Mouse (Mus musculus): ENCODE data around the gene 9030025P20Rik.
"Not testable (repeated sequence)": the region's sequence is repeated elsewhere in the genome, so short reads cannot be mapped to it uniquely, and the experiment has no call there.

9030025P20Rik gene

GRCm38 (mm10) chr17:14992522-14993138 is 14.4 kb downstream of the 9030025P20Rik start:
- DNase-seq, result not testable (repeated sequence)

GRCm38 (mm10) chr17:14993139-14993832 is 15.0 kb downstream of the 9030025P20Rik start:
- DNase-seq, result not testable (repeated sequence)

- DNase-seq, result not testable (repeated sequence)
Observed at GRCm38 (mm10) chr17:14994140-14994539, 15.9 kb downstream of the 9030025P20Rik start.

GRCm38 (mm10) chr17:15000047-15000446 is 21.8 kb downstream of the 9030025P20Rik start:
- not testable (repeated sequence) for DNase-seq

- not testable (repeated sequence) for DNase-seq
Observed at GRCm38 (mm10) chr17:15009088-15009487, 30.8 kb downstream of the 9030025P20Rik start.

- not testable (repeated sequence) for DNase-seq
Observed at GRCm38 (mm10) chr17:15009706-15010413, 31.6 kb downstream of the 9030025P20Rik start, which contains the start of gene Gm3435. Gene Gm3435, plus strand, starts transcription at chr17:15010176.

GRCm38 (mm10) chr17:15021503-15022220 is 43.4 kb downstream of the 9030025P20Rik start:
- peak; percentile 3 for DNase-seq

GRCm38 (mm10) chr17:15023878-15024492 is 45.7 kb downstream of the 9030025P20Rik start:
- DNase-seq, result not testable (repeated sequence)

GRCm38 (mm10) chr17:15024502-15025193 is 46.4 kb downstream of the 9030025P20Rik start:
- not testable (repeated sequence) for DNase-seq

- DNase-seq, result not testable (repeated sequence)
Observed at GRCm38 (mm10) chr17:15025513-15025912, 47.2 kb downstream of the 9030025P20Rik start.

- not testable (repeated sequence) for DNase-seq
Observed at GRCm38 (mm10) chr17:15031414-15031813, 53.1 kb downstream of the 9030025P20Rik start.

- not testable (repeated sequence) for DNase-seq
Observed at GRCm38 (mm10) chr17:15040455-15040854, 62.2 kb downstream of the 9030025P20Rik start.
